Mouse (Mus musculus) cortical plate, adult 2 months (tissue): Measurements from ENCODE around the gene Syde1. TPM values are rescaled to one million over a fixed set of nuclear protein-coding genes. Genes with fewer than 3 reads are reported as not detected.

ENCODE experiments used
- H3K27ac ChIP-seq: fragments of 200-500 bp; 2 replicates; pipeline ENCODE4 v1.5.1; 2012; ENCODE audit warnings: low read length, control low read depth, inconsistent platforms; ENCODE audit not compliant: insufficient read depth
- H3K4me1 ChIP-seq: fragments of 200-500 bp; 2 replicates; pipeline ENCODE4 v1.6.1; 2011; ENCODE audit warnings: low read length; ENCODE audit not compliant: control insufficient read depth, insufficient read depth
- H3K4me3 ChIP-seq: fragments of 200-500 bp; 2 replicates; pipeline ENCODE4 v1.5.1; 2011; ENCODE audit warnings: mild to moderate bottlenecking, low read length, control low read depth; ENCODE audit not compliant: insufficient read depth
- CTCF ChIP-seq: fragments of 200-500 bp; IDR thresholded peaks from 2 replicates; pipeline ENCODE4 v1.5.1; 2011; ENCODE audit warnings: mild to moderate bottlenecking, control low read depth, low read length; ENCODE audit not compliant: insufficient read depth; ENCODE audit errors: extremely low read depth
- POLR2A ChIP-seq: fragments of 200-500 bp; IDR thresholded peaks from 2 replicates; pipeline ENCODE4 v1.6.1; 2011; ENCODE audit warnings: mild to moderate bottlenecking, low read length, control low read depth; ENCODE audit not compliant: insufficient read depth; ENCODE audit errors: extremely low read depth
- polyA plus RNA-seq: library from polyadenylated mRNA; depleted of rRNA; stranded (reverse); fragments of >200 nt; gene quantifications from 2 replicates; pipeline ENCODE4 v1.2.3, GENCODE M21; 2012

The Syde1 gene
- polyA plus RNA-seq, 1 experiment: 9.3 TPM

DNA sequence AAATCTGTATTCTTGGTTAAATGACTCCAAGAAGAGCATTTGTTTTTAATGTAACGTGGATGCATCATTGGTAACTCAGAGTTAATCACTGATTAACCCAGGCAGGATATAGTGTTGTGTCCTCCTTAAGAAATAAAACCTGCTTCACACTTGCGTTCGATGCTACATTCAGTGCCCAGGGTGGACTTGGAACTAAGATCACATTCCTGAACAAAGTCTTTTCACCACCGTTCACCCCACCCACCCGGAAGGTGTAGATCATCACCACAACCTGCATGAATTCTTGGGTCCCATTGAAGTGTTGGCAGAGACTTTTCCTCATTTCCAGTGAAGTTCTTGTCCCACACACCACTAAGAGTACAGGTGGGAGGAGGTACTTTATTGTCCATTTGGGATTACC is 2.0 kb upstream of the Syde1 start:
- H3K4me1 ChIP-seq: no peaks in the 10 kb centered on the region
- TF ChIP-seq CTCF: no peak
- TF ChIP-seq POLR2A: no peak
- no peak overlapping the region for H3K27ac ChIP-seq
- H3K4me3 ChIP-seq: no peak overlapping the region

DNA sequence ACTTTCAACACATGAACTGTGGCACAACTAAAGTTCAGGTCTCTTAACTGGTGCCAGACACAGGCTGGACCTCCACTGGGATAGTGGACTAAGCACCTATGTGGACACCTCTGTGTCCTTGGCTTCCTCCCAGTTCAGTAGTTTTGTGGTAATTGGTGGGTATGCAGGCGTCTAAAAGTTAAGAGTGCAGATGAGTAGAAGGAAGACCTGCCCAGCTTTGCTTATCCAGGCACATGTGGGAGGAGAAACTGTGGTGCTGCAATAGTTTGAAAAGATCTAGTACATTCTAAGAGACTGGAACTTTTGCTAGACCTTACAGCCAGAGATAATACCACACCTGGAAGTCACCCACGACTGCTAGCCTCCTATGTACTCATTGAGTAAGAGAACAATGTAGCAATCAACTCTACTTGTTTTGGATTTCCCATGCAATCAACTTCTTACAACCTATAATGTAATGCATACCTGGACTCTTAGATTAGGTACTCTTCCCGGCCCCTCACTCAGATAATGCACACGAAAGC is 1.2 kb upstream of the Syde1 start:
- TF ChIP-seq CTCF (no peak), POLR2A (no peak)
- Histone ChIP-seq H3K27ac (no peak overlapping the region), H3K4me3 (no peak overlapping the region), H3K4me1 (no peaks in the 10 kb centered on the region)

DNA sequence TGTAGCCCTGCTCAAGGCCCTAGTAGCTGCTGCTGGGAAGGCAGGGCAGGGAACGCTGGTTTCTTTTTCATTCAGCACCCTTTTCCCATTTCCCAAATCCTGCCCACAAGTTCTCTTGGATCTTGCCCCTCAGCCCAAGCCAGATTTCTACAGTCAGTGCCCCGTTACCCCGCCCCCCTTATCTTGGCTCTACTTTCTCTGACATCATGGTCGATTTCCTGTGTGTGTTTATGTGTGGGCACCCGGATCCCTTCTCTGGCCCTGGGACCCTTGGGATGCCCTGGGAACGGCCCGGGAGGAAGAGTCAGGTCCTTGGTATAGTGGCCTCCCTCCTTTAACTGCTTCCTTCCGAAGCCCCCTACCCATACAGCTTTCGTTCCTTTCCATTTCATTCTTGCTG is 1.0 kb downstream of the Syde1 start:
- Histone ChIP-seq H3K27ac (no peak overlapping the region), H3K4me3 (peak overlapping the region; percentile 50; the same call in 1 of the 2 replicates), H3K4me1 (no peaks in the 10 kb centered on the region)
- no peak for TF ChIP-seq POLR2A
- no peak for TF ChIP-seq CTCF

DNA sequence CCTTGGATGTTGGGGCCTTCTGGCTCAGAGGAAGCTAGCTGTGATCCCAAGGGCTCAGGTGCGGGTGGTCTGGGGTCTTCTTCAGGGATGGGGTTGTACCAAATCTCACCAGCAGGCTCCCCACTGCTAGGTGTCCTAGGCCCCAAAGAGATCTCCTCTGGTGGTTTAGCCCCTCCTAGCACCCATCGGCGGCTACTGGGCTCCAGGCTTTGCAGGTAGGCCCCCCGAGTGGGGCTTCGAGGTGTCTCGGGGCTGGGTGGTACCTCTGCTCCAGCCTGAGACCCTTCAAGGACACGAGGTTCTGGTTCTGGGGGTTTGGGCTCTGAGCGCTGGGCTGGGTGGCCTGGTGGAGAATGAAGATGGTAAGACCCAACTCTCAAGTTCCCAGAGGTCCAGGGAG is 1.9 kb downstream of the Syde1 start:
- no peak overlapping the region for H3K4me3 ChIP-seq
- H3K4me1 ChIP-seq: no peaks in the 10 kb centered on the region
- TF ChIP-seq POLR2A (no peak), CTCF (no peak)
- H3K27ac ChIP-seq: no peak overlapping the region

DNA sequence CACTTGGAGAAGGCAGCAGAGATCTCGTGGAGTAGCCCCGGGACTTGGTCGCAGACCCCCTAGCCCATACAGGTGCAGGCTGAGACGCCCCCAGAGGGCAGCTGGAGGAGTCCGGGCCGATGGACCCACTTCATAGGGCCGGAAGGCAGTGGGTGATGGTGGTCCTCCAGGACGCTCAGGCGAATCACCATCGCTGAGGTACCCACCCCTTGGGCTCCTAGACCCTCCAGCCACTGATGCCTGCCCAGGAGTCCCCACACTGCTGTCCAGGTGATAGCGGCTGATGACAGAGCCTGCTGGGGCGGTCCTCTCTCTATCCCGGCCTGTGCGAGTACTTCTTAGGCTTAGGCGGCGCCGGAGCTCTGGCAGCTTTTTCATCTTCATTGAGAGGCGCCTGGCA is 2.5 kb downstream of the Syde1 start:
- no peak for TF ChIP-seq POLR2A
- no peak for TF ChIP-seq CTCF
- H3K4me1 ChIP-seq: no peaks in the 10 kb centered on the region
- no peak overlapping the region for H3K4me3 ChIP-seq
- no peak overlapping the region for H3K27ac ChIP-seq

DNA sequence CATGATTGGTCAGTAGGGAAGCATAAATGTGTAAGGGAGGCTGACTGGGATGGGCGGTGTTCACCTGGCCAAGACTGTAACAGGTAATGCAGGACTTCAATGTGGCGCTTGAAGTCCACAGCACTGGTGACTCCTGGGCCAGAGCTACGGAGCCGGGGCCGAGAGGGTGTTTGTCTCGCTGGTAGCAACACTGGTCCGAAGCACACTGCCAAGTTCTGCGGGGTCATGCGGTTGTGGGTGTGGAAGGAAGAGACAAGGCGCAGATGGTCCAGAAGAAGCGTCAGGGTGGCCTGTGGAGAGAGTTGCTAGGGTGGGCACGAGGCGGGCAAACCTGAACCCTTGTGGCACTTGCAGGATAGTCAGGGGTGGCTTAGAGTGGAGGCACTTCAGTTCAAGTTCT is 5.7 kb downstream of the Syde1 start:
- no peak overlapping the region for H3K4me3 ChIP-seq
- no peak overlapping the region for H3K27ac ChIP-seq
- TF ChIP-seq POLR2A (no peak), CTCF (no peak)
- no peaks in the 10 kb centered on the region for H3K4me1 ChIP-seq

DNA sequence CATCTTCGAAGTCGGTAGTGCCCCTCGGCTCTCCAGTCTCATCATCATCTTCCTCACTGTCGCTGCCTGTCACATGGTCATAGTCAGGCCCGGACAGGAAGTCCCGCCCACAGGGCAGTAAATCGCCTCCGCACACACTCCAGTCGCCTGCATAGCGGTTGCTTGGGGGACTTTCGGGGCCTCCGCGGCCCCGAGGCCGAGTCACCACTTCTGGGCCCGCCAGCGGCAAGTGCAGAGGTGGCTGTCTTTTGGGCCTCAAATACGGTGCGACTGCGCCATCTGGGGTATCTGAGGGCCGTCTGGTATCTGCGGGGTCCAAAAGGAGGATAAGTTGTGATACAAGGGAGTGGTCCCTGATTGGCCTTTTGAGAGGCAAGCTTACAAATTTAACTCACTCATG is 6.2 kb downstream of the Syde1 start:
- TF ChIP-seq CTCF (no peak), POLR2A (no peak)
- no peak overlapping the region for H3K27ac ChIP-seq
- H3K4me1 ChIP-seq: no peaks in the 10 kb centered on the region
- no peak overlapping the region for H3K4me3 ChIP-seq

DNA sequence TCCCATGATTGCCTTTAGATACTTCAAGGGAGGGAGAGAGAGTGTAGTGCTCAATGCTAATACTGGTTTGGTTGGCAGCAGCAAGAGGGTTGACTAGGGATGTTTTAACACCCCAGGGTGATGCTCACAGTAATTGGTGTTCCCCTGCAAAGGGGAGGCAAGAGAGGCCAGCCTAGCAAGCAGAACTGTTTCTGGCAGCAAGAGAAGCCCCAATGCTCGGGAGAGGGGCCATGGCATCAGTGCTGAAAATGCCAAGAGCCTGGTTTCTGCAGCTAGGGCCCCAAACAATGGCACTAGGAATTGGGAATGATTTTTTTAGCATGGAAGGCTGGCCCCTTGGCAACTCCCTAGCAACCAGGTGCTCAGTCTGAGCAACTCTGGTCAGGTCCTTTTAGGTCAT is 6.8 kb downstream of the Syde1 start:
- TF ChIP-seq CTCF: no peak
- TF ChIP-seq POLR2A: no peak
- Histone ChIP-seq H3K4me1 (no peaks in the 10 kb centered on the region), H3K27ac (no peak overlapping the region), H3K4me3 (no peak overlapping the region)

DNA sequence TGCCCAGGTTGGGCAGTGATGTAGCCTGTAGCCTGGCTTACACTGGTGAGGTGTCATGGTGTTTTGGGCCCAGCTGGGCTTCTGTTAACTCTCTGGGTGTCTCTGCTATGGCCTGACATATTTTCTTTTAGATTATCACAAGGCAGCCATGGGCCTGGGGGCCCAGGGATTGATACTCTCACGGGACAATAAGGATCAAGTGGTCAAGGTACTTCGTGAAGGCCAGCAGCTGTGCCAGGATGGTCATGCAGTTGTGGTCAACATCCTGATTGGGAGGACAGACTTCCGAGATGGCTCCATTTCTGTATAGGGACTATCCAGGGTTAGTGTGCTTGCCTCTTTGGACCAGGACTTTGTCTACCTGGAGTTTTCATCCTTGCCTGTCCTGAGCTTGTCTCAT is 7.8 kb downstream of the Syde1 start:
- H3K4me3 ChIP-seq: no peak overlapping the region
- no peaks in the 10 kb centered on the region for H3K4me1 ChIP-seq
- no peak overlapping the region for H3K27ac ChIP-seq
- TF ChIP-seq POLR2A (no peak), CTCF (no peak)

DNA sequence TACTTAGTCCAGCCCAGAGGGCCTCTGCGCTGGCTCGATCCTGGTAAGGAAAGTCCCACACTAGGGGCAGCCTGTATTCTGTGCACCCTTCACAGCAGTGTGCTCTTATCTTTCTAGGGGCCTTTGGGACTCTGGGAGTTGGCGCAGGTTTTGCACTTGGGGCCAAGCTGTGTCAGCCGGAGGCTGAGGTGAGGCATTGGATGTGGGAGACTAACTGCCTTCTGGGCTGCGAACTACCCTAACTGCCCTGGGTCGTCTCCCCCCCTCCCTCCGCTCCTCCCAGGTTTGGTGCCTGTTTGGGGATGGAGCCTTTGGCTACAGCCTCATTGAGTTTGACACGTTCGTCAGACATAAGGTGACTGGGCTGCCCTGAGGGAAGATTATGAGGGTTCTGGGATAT is 8.4 kb downstream of the Syde1 start:
- Histone ChIP-seq H3K4me3 (no peak overlapping the region), H3K4me1 (no peaks in the 10 kb centered on the region), H3K27ac (no peak overlapping the region)
- TF ChIP-seq CTCF (no peak), POLR2A (no peak)

DNA sequence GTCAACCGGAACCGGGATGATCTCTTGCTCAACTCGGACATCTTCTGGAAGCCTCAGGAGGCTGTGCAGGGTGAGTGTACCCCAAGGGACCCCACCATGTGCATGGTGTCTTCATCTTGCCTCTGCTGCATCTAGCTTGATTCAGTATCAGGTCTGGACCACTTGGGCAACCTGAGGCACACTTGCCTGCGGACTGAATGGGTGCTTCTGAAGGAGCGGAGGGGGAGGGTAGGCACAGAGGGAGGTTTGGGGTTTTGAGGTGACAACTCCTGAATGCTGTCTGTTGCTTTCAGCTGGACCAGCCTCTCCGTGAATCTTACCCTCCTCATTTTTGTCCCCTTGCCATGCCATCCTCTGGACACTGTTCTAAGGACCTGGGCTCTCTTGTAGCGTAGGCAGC is 10.6 kb downstream of the Syde1 start:
- Histone ChIP-seq H3K4me3 (no peak overlapping the region), H3K27ac (no peak overlapping the region), H3K4me1 (no peaks in the 10 kb centered on the region)
- no peak for TF ChIP-seq CTCF
- no peak for TF ChIP-seq POLR2A
